Mouse (Mus musculus): Measurements from ENCODE around the gene Ccnq. TPM values are rescaled to one million over a fixed set of nuclear protein-coding genes. Genes with fewer than 3 reads are reported as not detected.
"Not testable (repeated sequence)": the region's sequence is repeated elsewhere in the genome, so short reads cannot be mapped to it uniquely, and the experiment has no call there.

The Ccnq gene
- total RNA-seq, 2 experiments from 2014 or later: 16.1 to 20.1 TPM

DNA sequence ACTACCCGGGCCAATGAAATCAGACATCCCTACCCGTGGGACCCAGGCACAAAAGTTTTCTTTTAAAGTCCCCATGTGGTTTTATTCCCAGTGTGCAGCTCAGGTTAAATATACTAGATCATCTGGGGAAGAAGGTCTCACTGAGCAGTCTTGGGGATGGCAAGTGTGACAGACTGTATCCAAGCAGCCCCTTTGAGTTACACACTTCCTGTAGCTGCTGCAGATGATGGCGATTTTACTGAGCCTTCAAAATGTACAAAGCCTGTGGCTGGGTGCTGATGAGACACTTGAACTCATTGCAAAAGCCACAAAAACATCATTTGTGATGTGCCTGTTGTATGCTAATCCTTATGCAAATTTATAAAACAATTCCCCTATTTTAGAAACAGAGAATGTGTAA lies 29.0 kb upstream of the Ccnq start:
- TF ChIP-seq CTCF (IDR thresholded peaks at IDR 0.05): no peak
- Histone ChIP-seq H3K4me3 (no peak overlapping the region), H3K27ac (no peak overlapping the region)
- intact Hi-C loops (cut with DNase I): no loop called here
- no peak for DNase-seq (ENCODE audit: extremely low spot score in 1 of 2, low spot score in 2 of 2)

DNA sequence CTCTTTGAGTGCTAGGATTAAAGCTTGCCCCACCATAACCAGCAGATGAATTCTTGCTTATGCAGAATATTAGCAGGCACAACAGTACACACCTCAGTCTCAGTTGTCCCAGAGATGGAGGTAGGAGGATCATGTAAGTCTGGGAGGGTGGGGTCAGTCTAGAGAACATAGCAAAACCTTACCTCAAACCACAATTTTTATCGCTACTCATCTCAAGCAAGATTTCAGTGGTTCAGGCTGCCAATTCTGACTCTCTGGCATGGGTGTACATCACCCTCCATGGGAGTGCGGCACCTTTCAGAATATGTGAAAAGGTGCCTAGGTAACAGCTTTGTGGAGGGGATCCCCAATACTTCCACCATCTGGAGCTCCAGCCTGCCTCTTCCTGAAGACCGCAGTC lies 28.5 kb upstream of the Ccnq start:
- intact Hi-C loops (cut with DNase I): no loop called here
- no peak overlapping the region for H3K4me3 ChIP-seq
- H3K27ac ChIP-seq: no peak overlapping the region
- no peak for DNase-seq (ENCODE audit: extremely low spot score in 1 of 2, low spot score in 2 of 2)
- no peak for TF ChIP-seq CTCF (IDR thresholded peaks at IDR 0.05)

- intact Hi-C loops (cut with DNase I): no loop called here
- no peak for DNase-seq (ENCODE audit: extremely low spot score in 1 of 2, low spot score in 2 of 2)
- no peak overlapping the region for H3K4me3 ChIP-seq
- H3K27ac ChIP-seq: no peak overlapping the region
- no peak for TF ChIP-seq CTCF (IDR thresholded peaks at IDR 0.05)
Measured at GRCm38 (mm10) chr11:78777851-78778680, 26.5 kb upstream of the Ccnq start.

DNA sequence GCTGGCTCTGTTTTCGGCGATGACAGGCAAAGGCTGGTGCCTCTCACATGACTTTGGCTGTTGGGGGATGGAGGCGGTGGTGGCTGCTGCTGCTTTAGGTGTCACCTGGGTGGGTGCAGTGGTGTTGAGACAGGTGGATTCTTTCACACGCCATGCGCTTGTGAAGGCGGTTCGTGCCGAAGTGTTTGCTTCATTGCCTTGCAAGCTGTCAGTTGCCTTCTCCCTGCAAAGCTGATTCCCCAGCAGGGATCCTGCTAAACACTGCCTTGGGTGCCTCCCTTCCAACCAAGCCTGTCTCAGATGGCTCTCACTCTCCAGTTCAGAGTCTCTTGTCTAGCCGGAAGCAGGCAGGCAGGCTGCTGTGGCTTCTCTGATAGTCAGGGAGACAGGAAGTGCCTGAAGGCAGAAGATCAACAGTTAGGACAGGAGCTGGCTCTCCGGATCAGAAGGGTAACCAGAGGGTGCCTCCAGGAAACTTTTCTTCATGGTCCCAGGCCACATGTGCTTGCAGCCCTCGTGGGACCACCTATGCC lies 20.3 kb upstream of the Ccnq start:
- Histone ChIP-seq H3K27ac (peak overlapping the region; percentile 80), H3K4me3 (no peak overlapping the region)
- no peak; the same call in 1 of the 2 replicates for TF ChIP-seq CTCF (IDR thresholded peaks at IDR 0.05)
- peak; percentile 66 to 74 for DNase-seq (ENCODE audit: extremely low spot score in 1 of 2, low spot score in 2 of 2)
- intact Hi-C loops (cut with DNase I): loop anchor here (5.0 kb wide), 1 partner anchor 45 kb away; no protein-coding TSS in a partner anchor

GRCm38 (mm10) chr11:78770436-78770835 lies 18.9 kb upstream of the Ccnq start:
- intact Hi-C loops (cut with DNase I): loop anchor here (5.0 kb wide), 1 partner anchor 43 kb away; no protein-coding TSS in a partner anchor
- DNase-seq (ENCODE audit: extremely low spot score in 1 of 2, low spot score in 2 of 2): no peak
- Histone ChIP-seq H3K27ac (no peak overlapping the region), H3K4me3 (no peak overlapping the region)
- no peak for TF ChIP-seq CTCF (IDR thresholded peaks at IDR 0.05)

- DNase-seq (ENCODE audit: extremely low spot score in 1 of 2, low spot score in 2 of 2): no peak
- intact Hi-C loops (cut with DNase I): no loop called here
- H3K4me3 ChIP-seq: no peak overlapping the region
- H3K27ac ChIP-seq: no peak overlapping the region
- no peak for TF ChIP-seq CTCF (IDR thresholded peaks at IDR 0.05)
Measured at GRCm38 (mm10) chr11:78768778-78769177, 17.2 kb upstream of the Ccnq start.

DNA sequence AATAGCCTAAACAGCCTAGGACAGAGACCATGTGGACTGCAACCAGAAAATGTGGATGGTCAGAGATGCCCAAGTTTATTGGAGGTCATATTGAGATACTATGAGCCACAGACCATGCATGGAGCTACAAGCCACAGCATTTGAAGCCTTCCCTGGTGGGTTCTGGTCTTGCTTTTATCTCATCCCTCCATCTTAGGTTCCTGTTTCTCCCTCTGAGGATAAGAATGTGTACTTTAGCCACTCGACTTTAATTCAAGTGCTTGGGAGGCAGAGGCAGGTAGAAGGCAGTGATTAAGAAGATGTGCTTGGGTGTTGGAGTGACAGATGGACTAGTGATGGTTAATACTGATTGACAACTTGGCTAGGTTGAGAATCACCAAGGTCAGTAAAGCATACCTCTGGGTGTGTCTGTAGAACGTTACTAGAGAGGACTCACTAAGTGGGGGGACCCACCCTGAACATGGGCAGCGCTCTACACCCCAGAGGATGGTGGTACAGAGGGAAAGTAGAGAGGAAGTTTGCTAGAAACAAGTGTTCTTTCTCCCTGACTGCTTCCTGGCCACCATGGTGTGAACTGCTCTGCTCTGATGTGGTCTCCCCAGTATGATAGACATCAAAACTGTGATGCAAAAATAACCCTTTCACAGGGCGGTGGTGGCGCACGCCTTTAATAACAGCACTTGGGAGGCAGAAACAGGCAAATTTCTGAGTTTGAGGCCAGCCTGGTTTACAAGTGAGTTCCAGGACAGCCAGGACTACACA lies 14.7 kb upstream of the Ccnq start:
- Histone ChIP-seq H3K27ac (no peak overlapping the region), H3K4me3 (no peak overlapping the region)
- DNase-seq (ENCODE audit: extremely low spot score in 1 of 2, low spot score in 2 of 2): no peak
- intact Hi-C loops (cut with DNase I): no loop called here
- TF ChIP-seq CTCF (IDR thresholded peaks at IDR 0.05): no peak

GRCm38 (mm10) chr11:78764820-78765219 lies 13.3 kb upstream of the Ccnq start:
- Histone ChIP-seq H3K27ac (no peak overlapping the region), H3K4me3 (no peak overlapping the region)
- no peak for TF ChIP-seq CTCF (IDR thresholded peaks at IDR 0.05)
- no peak for DNase-seq (ENCODE audit: extremely low spot score in 1 of 2, low spot score in 2 of 2)
- intact Hi-C loops (cut with DNase I): loop anchor here (2.0 kb wide), 1 partner anchor 40 kb away; no protein-coding TSS in a partner anchor

DNA sequence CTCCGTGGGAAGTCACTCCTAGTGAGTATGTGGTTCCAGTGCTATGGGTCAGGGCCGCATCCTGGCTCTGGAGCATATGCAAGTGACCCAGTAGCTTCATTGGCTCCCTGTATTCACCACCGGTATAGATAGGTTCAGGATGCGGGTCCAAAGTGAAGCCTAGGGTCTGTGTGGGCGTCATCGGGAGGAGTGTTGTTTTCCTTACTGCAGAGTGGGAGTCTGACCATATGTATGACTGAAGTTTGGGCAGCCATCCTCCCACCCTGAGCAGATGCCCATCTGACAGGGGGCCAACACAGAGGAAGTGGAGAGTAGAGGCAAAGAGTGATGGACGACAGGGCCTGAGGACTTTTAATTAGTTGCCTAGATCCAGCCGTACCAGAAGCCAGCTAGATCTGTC lies 12.8 kb upstream of the Ccnq start:
- intact Hi-C loops (cut with DNase I): loop anchor here (2.0 kb wide), 1 partner anchor 40 kb away; no protein-coding TSS in a partner anchor
- Histone ChIP-seq H3K27ac (peak overlapping the region; percentile 20; the same call in 1 of the 2 replicates), H3K4me3 (no peak overlapping the region)
- no peak for TF ChIP-seq CTCF (IDR thresholded peaks at IDR 0.05)
- peak; percentile 20 to 66 for DNase-seq (ENCODE audit: extremely low spot score in 1 of 2, low spot score in 2 of 2)

- no peak for DNase-seq (ENCODE audit: extremely low spot score in 1 of 2, low spot score in 2 of 2)
- no peak for TF ChIP-seq CTCF (IDR thresholded peaks at IDR 0.05)
- no peak overlapping the region for H3K27ac ChIP-seq
- no peak overlapping the region for H3K4me3 ChIP-seq
- intact Hi-C loops (cut with DNase I): no loop called here
Measured at GRCm38 (mm10) chr11:78762201-78762600, 10.7 kb upstream of the Ccnq start.

- no peak for DNase-seq (ENCODE audit: extremely low spot score in 1 of 2, low spot score in 2 of 2)
- intact Hi-C loops (cut with DNase I): no loop called here
- Histone ChIP-seq H3K27ac (no peak overlapping the region), H3K4me3 (no peak overlapping the region)
- no peak for TF ChIP-seq CTCF (IDR thresholded peaks at IDR 0.05)
Measured at GRCm38 (mm10) chr11:78761086-78761485, 9.6 kb upstream of the Ccnq start.

GRCm38 (mm10) chr11:78755299-78755698 lies 3.8 kb upstream of the Ccnq start:
- no peak for DNase-seq (ENCODE audit: extremely low spot score in 1 of 2, low spot score in 2 of 2)
- intact Hi-C loops (cut with DNase I): loop anchor here (1.0 to 5.0 kb wide), 3 partner anchors 29 to 72 kb away; partner anchors contain the start of gene Lyrm9

DNA sequence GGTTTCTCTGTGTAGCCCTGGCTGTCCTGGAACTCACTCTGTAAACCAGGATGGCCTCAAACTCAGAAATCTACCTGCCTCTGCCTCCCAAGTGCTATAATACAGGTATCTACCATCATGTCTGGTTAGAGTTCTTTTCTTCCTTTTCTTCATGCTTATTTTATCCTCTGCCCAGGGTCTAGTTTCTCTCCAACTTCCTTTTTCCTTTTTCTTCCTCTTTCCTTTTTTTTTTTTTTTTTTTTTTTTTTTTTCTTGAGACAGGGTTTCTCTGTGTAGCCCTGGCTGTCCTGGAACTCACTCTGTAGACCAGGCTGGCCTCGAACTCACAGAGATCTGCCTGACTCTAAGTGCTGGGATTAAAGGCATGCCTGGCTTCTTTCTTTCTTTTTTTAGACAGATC lies 2.6 kb upstream of the Ccnq start:
- intact Hi-C loops (cut with DNase I); DNase-seq (ENCODE audit: extremely low spot score in 1 of 2, low spot score in 2 of 2); H3K27ac ChIP-seq; H3K4me3 ChIP-seq: not testable (repeated sequence)

More at GRCm38 (mm10) chr11:78755299-78755698, 3.8 kb upstream of the Ccnq start:
- no peak overlapping the region for H3K4me3 ChIP-seq
- TF ChIP-seq CTCF (IDR thresholded peaks at IDR 0.05): no peak
- H3K27ac ChIP-seq: peak overlapping the region; percentile 80
